Mouse (Mus musculus): ENCODE measurements around the gene Dnajc10.

Dnajc10 gene

DNA sequence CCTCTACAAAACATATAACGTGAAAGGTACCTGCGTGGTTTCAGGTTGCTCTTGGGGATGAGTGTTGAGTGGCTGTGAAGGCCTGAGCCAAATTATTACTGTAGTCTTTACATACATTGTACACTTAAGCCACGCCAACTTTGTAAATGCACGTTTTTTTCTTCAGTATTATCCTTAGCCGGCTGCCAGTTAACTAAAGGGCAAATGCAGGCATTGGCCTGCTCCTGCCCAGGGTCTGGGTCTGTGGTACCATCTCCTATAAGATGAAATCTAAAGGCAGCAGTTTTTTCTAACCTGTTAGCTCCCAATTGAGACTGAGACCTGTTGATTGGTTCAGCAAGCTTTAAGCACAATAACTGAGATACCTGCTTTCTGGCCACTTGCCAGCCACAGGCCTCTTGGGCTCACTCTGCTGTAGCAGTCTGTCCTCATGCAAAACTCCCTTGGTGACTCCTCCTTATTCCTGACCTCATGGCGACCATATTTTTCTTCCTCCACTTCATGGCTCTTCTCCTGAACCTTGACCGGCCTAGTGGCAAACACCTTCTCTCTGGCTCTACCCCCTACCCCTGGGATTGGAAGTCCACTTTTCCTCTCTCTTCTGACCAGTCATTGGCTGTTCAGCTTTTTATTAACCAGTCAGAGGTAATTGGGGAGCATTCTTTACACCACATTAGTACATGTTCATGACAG, 13.8 kb downstream of the Dnajc10 start:
- DNase-seq (ENCODE audit: extremely low read depth, low read depth, low spot score) = no peak

DNA sequence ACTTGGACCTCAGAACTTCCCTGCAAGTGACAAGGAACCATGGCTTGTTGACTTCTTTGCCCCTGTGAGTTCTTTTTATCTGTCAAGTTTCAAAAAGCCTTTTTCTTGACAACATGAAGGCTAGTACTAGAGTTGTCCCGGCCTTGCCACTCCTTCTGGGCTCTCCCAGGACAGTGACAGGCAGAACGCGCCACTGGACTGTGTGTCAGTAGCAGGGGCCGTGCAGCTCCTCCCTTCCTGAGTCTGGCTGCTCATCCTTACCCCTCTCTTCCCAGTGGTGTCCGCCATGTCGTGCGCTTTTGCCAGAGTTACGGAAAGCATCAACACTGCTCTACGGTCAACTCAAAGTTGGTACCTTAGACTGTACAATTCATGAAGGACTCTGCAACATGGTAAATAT, 25.3 kb downstream of the Dnajc10 start:
- DNase-seq (ENCODE audit: extremely low read depth, low read depth, low spot score) = no peak

DNA sequence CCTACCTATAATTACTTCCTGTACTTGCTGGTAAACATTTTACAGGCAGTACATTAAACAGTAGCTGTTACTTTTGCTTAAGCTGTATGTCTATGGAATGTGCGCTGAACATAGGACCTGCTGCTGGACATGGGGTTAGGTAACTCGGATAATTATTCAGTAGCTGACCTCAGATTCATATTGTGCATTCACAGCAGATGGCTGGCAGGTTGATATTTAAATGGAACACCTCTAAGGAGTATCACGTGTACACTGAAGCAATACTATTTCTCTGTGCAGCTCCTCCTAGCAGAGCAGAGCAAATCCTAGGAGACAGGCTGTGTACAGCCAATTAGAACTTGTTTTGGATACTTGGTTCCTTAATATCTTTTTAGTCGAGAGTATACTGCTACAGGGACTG, 39.3 kb downstream of the Dnajc10 start:
- no peak for DNase-seq (ENCODE audit: extremely low read depth, low read depth, low spot score)

DNA sequence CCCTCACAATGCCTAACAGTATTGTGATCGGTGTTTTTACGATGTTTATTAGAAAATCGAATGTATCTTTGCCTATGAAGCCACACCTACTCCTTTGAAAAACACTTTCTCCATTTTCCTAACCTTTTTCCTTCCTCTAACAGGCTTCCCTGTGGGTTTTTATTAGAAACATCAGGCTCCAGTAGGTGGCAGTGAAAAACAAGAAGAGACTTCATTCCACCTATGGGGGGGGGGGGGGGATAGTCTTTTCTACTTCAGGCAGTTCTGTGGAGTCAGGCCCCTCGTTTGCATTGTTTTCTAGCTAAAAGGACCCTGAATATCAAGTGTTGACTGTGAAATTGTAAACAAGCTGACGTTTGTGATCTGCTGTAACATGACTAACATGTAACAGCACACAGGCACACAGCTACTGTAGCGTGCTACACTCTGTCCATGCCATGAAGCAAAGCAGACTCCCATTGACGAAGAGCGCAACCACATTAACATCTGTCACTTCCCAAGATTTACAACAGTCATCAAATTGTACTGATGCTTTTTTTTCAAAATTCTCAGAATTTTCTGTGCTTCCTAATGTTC, 41.5 kb downstream of the Dnajc10 start:
- no peak for DNase-seq (ENCODE audit: extremely low read depth, low read depth, low spot score)

DNA sequence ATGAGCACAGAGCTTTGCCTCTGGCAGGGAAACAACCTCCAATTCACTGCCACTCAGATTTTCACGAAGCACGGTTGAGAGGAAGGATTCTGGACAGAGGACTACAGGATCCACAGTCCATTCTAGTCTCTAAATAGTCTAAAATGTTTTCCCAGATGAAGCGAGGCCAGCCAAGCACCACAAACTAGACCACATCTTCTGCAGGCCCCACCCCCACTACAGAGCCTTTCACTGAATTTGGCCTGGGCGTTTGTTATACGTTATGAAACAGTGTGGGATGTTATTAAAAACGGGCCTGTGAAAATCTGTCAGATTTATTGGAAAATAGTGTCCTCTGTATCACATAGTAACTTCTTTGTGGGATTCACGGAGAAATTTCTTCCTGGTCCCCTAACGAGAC, 56.2 kb downstream of the Dnajc10 start:
- DNase-seq (ENCODE audit: extremely low read depth, low read depth, low spot score) = no peak

DNA sequence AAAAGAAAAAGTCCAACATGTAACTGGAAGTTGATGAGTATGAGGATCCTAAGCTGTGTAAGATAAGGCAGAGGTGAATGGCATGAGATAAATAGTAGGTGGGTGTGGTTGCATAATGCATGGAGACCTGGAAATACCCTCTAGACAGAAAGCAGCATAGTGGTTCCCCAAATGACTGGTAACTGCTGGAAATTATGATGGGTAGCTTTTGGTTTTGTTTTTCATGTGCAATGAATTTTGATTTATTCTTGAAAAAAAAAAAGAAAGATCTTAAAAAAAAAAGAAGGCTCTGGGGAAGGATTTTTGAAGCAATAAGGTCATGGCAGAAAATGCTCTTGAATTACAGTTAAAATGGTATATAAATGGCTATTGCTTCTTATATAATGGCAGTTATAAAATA, 59.6 kb downstream of the Dnajc10 start:
- DNase-seq (ENCODE audit: extremely low read depth, low read depth, low spot score) = no peak

DNA sequence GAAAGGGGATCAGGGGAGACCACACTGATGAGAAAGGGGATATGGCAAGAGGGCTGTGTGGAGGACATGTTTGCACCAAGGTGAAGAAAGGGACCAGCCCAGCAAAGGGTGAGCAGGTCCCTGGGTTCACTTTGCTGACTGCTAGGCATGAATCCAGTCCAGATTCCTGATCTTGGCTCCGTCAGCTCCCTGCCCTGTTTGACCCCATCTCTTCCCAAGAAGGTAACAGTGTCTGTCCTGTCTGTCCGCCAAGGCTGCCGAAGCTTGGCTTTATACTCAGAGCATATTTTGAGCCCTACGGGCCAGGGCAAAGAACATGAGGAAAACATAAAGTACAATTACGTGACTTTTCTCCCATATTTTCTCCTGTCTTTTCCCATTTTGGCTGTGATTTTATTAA, 64.6 kb downstream of the Dnajc10 start:
- no peak for DNase-seq (ENCODE audit: extremely low read depth, low read depth, low spot score)

DNA sequence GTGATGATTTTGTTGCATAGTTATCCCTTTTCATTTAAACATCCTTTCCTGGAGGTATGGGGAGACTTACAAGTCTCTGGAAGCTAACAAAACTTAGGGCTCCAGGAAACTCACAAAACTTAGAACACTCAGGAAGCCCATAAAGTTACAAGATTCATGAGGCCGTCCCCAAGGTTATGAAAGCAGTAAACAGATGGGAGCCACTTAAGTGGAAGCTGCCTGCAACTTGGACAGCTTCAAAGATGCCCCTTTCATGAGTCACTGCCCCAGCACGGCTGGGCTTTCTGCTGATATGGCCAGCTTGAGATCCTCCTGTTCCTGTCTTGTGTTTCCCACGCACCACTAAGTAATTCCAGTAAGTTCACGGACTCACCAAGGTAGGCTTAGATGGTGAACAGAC, 69.2 kb downstream of the Dnajc10 start:
- DNase-seq (ENCODE audit: extremely low read depth, low read depth, low spot score) = no peak

DNA sequence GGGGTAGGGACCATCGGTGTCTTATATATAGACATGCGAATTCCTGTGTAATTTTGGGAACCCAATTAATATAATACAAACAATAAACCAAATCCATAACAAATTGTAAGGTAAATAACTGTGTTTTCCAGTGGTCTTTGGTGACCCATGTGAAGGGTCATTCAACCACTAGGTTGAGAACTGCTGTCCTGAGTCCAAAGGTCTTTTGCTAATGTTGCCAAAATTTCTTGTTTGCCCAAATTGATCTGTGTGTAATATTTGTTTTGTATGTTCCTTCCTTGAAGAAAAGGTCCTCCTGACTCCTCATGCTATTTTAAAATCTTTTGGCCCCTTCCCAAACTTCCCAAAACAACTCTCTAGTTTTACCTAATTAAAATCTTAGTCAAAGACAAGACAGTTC, 71.0 kb downstream of the Dnajc10 start:
- DNase-seq (ENCODE audit: extremely low read depth, low read depth, low spot score) = no peak

DNA sequence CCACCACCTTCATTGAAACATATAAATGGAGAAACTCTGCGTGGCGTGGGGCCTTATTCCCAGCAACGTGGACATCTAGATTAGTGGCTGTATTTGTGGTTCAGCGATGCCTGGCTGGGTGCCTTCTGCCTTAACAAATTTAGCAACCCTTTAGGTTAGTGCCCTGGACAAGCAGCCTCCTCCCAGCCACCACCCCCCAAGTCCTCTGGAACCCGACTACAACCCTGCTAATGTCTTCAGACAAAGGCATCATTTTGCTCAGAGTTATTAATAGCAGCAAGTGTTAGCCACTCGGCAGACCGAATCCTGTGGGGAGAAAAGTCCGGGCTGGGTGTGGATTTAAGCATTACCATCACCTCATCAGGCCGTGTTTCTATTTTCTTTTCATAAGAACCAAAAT, 72.4 kb downstream of the Dnajc10 start:
- no peak for DNase-seq (ENCODE audit: extremely low read depth, low read depth, low spot score)

DNA sequence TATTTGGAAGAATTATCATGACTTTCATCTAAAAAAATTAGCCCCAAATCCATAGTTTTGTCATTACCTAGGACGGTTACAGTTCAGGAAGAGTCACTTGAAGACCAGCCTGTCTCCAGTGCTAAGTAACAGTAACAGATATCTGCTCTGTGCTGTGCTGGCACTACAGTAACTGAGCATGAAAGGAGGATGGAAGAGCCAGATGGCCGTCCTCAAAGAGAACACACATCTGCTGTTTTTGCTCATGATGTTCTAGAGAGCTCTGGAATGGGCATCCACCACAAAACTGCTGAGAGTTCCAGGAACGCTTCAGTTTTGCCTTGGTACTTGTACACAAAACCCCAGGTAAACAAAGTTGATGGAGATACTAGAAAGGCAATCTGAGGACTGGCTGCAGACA, 73.1 kb downstream of the Dnajc10 start:
- DNase-seq (ENCODE audit: extremely low read depth, low read depth, low spot score) = no peak

DNA sequence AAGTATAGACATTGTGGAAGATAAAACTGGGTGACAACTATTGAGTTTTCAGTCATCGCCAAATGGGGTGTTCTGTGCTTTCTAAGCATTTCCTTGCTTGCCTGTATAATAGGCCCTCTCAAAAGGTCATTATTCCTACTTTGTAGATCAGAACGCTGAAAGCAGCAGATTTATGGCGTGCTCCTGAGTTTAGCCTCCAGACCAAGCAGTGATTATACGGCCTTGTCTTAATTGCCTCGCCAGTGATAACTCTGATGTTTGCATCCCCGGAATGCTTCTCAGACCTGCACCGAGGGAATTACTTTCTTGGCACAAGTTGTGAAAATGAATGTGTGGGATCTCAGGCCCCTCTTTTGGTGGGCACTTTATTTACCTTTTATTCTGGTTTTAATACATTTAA, 80.8 kb downstream of the Dnajc10 start:
- DNase-seq (ENCODE audit: extremely low read depth, low read depth, low spot score) = no peak

DNA sequence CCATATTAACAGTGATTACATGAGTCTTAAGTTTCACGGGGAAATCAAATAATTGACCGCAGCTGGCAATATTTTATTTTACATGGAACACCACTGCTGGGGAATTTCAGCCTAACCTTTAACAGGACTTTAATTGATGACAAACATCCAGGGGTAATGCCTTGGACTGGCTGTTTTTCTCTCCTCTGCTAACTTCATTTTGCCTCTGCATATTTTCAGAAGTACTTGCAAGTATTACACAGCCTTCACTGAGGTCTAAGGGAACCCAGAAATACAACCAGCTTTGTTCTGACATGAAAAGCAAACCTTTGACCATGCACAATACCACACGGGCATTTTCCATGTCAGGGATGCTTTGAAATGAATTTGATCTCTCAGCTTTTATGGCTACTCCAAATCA, 81.6 kb downstream of the Dnajc10 start:
- no peak for DNase-seq (ENCODE audit: extremely low read depth, low read depth, low spot score)

DNA sequence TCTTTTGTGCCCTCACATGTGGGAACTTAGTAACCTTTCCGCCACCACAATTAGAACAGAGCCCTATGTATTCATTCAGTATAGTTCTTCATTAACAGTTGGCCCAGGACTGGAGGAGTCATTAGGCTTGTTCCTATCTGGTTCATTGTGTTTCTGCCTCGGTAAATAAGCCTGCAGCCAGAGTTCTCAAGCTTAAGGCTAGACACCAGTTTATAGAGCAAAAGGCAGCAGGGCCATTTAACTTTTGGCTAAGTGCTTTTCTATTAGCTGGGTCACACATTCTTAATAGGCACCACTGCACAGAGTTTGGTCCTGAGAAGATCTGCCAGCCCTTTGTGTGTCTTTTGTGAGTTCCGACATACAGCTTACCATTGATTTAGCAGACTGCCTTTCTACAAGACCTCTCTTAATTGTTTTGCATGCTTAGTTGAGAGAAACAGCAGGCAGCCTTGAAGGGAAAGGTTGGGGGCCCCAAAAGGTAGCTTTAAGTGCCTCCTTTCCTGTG, 83.4 kb downstream of the Dnajc10 start:
- DNase-seq (ENCODE audit: extremely low read depth, low read depth, low spot score) = no peak
